7 mouse cellular contexts compared by ENCODE assay signal in genomic region chr3:146150560-146150959, GRCm38 (mm10). TPM values are rescaled to one million over a fixed set of nuclear protein-coding genes. Genes with fewer than 3 reads are reported as not detected.
DNase-seq lines count a peak whose midpoint lies in the region; ATAC-seq lines count a peak whose summit lies in the region.

No protein-coding gene starts in this region.

- peak; percentile 20 for ATAC-seq in common myeloid progenitor, adult 5-6 weeks (replicated peaks; ENCODE audit: low read depth, poor library complexity, severe bottlenecking)
- ATAC-seq in forebrain, embryonic 14.5 days, result no peak
- ATAC-seq in kidney, embryonic 14.5 days (ENCODE audit: low FRiP score, low TSS enrichment), result no peak
- peak; percentile 17; the same call in 1 of the 2 replicates for ATAC-seq in stomach, embryonic 16.5 days (ENCODE audit: insufficient read depth, low FRiP score)

- no peak overlapping the region for H3K9ac ChIP-seq in forebrain, embryonic 14.5 days (ENCODE audit: low read length)
- no peak overlapping the region for H3K9ac ChIP-seq in kidney, embryonic 14.5 days (ENCODE audit: low read depth, low read length)
- peak overlapping the region; percentile 42; the same call in 1 of the 2 replicates for H3K9ac ChIP-seq in stomach, embryonic 16.5 days (ENCODE audit: low read length)

- DNase-seq in forebrain, embryonic 14.5 days (ENCODE audit: low spot score), result no peak
- peak; percentile 3 for DNase-seq in lung, postnatal 14 days
- no peak for DNase-seq in testis, postnatal 14 days (ENCODE audit: low spot score)
- no peak for DNase-seq in layer of hippocampus, adult 18-20 months (ENCODE audit: low spot score in 2 of 2)

- no peak overlapping the region for H3K4me3 ChIP-seq in forebrain, embryonic 14.5 days (ENCODE audit: low read depth, low read length)
- H3K4me3 ChIP-seq in kidney, embryonic 14.5 days (ENCODE audit: low read length), result peak overlapping the region; percentile 39; the same call in 1 of the 2 replicates
- H3K4me3 ChIP-seq in stomach, embryonic 16.5 days (replicated peaks; ENCODE audit: low read length), result peak overlapping the region; percentile 52

- 0 out of 2 replicates have a peak, but pooled peaks cover 5% of the 10 kb centered on the region for H3K4me1 ChIP-seq in forebrain, embryonic 14.5 days (ENCODE audit: control insufficient read depth, insufficient read depth, low read length)
- peaks cover 1% of the 10 kb centered on the region; the same call in 1 of the 2 replicates for H3K4me1 ChIP-seq in kidney, embryonic 14.5 days (ENCODE audit: control insufficient read depth, insufficient read depth, low read length)
- peaks cover 4% of the 10 kb centered on the region; the same call in 1 of the 2 replicates for H3K4me1 ChIP-seq in stomach, embryonic 16.5 days (ENCODE audit: control insufficient read depth, insufficient read depth, low read length)

- peaks cover 13% of the 10 kb centered on the region; the same call in 1 of the 2 replicates for H3K27me3 ChIP-seq in forebrain, embryonic 14.5 days (replicated peaks; ENCODE audit: control insufficient read depth, insufficient read depth, low read length)
- no peaks in the 10 kb centered on the region for H3K27me3 ChIP-seq in kidney, embryonic 14.5 days (ENCODE audit: control insufficient read depth, insufficient read depth, low read length)
- H3K27me3 ChIP-seq in stomach, embryonic 16.5 days (ENCODE audit: control insufficient read depth, insufficient read depth, low read length), result no peaks in the 10 kb centered on the region

- H3K36me3 ChIP-seq in forebrain, embryonic 14.5 days (ENCODE audit: control insufficient read depth, insufficient read depth, low read length), result no peaks in the 10 kb centered on the region
- H3K36me3 ChIP-seq in kidney, embryonic 14.5 days (ENCODE audit: control insufficient read depth, insufficient read depth, low read length), result no peaks in the 10 kb centered on the region
- H3K36me3 ChIP-seq in stomach, embryonic 16.5 days (ENCODE audit: control insufficient read depth, insufficient read depth, low read length), result no peaks in the 10 kb centered on the region

- no peak overlapping the region for H3K27ac ChIP-seq in forebrain, embryonic 14.5 days (ENCODE audit: low read depth, low read length)
- H3K27ac ChIP-seq in kidney, embryonic 14.5 days (ENCODE audit: low read depth, low read length), result no peak overlapping the region
- no peak overlapping the region for H3K27ac ChIP-seq in stomach, embryonic 16.5 days (ENCODE audit: low read length)

- no peaks in the 10 kb centered on the region for H3K9me3 ChIP-seq in forebrain, embryonic 14.5 days (replicated peaks; ENCODE audit: control insufficient read depth, low read length)
- no peaks in the 10 kb centered on the region for H3K9me3 ChIP-seq in kidney, embryonic 14.5 days (ENCODE audit: control insufficient read depth, low read length)
- no peaks in the 10 kb centered on the region for H3K9me3 ChIP-seq in stomach, embryonic 16.5 days (replicated peaks; ENCODE audit: control insufficient read depth, low read length)

- 30% methylated on average over 11 of the region's 11 CpGs for WGBS in forebrain, embryonic 14.5 days
- WGBS in kidney, embryonic 14.5 days, result 3% methylated on average over 11 of the region's 11 CpGs
- WGBS in stomach, embryonic 16.5 days, result 15% methylated on average over 11 of the region's 11 CpGs

- peak overlapping the region; percentile 83 for H3K4me2 ChIP-seq in forebrain, embryonic 14.5 days (ENCODE audit: low read length)
- peak overlapping the region; percentile 75 for H3K4me2 ChIP-seq in kidney, embryonic 14.5 days (replicated peaks; ENCODE audit: low read depth, low read length)
- peak overlapping the region; percentile 99 for H3K4me2 ChIP-seq in stomach, embryonic 16.5 days (ENCODE audit: low read depth, low read length)

RNA-seq across cellular contexts. Expression of gene Mcoln2, which starts 0.9 kb away (rescaled TPM):
- total RNA-seq in common myeloid progenitor, adult 5-6 weeks (2017), result 8.2 and 11.1 TPM in 2 replicates
- polyA plus RNA-seq in forebrain, embryonic 14.5 days (2014; fragmentation: Nextera tagmentation; extraction: Ambion mirVana), result 0.56 TPM in 1 of 2 replicates, not detected in the other
- polyA plus RNA-seq in kidney, embryonic 14.5 days (2014; fragmentation: Nextera tagmentation; extraction: Ambion mirVana), result 0.74 and 1.1 TPM in 2 replicates
- polyA plus RNA-seq in stomach, embryonic 16.5 days (2015; fragmentation: Nextera tagmentation; extraction: Ambion mirVana), result 2.2 and 2.5 TPM in 2 replicates
- total RNA-seq in layer of hippocampus, adult 18-20 months (2021), result not detected

RNA-seq across cellular contexts. Expression of gene Mcoln3, which starts 33.3 kb away (rescaled TPM):
- total RNA-seq in common myeloid progenitor, adult 5-6 weeks (2017), result 0.18 and 3.4 TPM in 2 replicates
- polyA plus RNA-seq in forebrain, embryonic 14.5 days (2014; fragmentation: Nextera tagmentation; extraction: Ambion mirVana), result 0.40 and 0.46 TPM in 2 replicates
- 6.5 and 8.9 TPM in 2 replicates for polyA plus RNA-seq in kidney, embryonic 14.5 days (2014; fragmentation: Nextera tagmentation; extraction: Ambion mirVana)
- polyA plus RNA-seq in stomach, embryonic 16.5 days (2015; fragmentation: Nextera tagmentation; extraction: Ambion mirVana), result 5.7 and 9.9 TPM in 2 replicates
- total RNA-seq in layer of hippocampus, adult 18-20 months (2021), result not detected

RNA-seq across cellular contexts. Expression of gene Wdr63, which starts 42.6 kb away (rescaled TPM):
- not detected in 2 replicates for total RNA-seq in common myeloid progenitor, adult 5-6 weeks (2017)
- 1.5 and 2.1 TPM in 2 replicates for polyA plus RNA-seq in forebrain, embryonic 14.5 days (2014; fragmentation: Nextera tagmentation; extraction: Ambion mirVana)
- polyA plus RNA-seq in kidney, embryonic 14.5 days (2014; fragmentation: Nextera tagmentation; extraction: Ambion mirVana), result 0.44 TPM in 1 of 2 replicates, not detected in the other
- 0.31 and 0.50 TPM in 2 replicates for polyA plus RNA-seq in stomach, embryonic 16.5 days (2015; fragmentation: Nextera tagmentation; extraction: Ambion mirVana)
- 1 to 10 TPM; 1.1 TPM for total RNA-seq in layer of hippocampus, adult 18-20 months (2021)

Comparison
In these comparisons a context has a peak if more than half of its experiments do, and no peak if none do; other contexts are left out.
1. ATAC-seq: peak in common myeloid progenitor, adult 5-6 weeks (single experiment) and stomach, embryonic 16.5 days (single experiment); none in forebrain, embryonic 14.5 days (single experiment) and kidney, embryonic 14.5 days (single experiment).
2. Peak in every context shown above with its lines, with median percentiles within 50 percentile points of each other: H3K4me2 ChIP-seq.